Comparison of ENCODE assay signal across 8 mouse cellular contexts in genomic region chr19:5798700-5799479, GRCm38 (mm10). TPM values are rescaled to one million over a fixed set of nuclear protein-coding genes. Genes with fewer than 3 reads are reported as not detected.
DNase-seq lines count a peak whose midpoint lies in the region; ATAC-seq and TF ChIP-seq lines count a peak whose summit lies in the region.

No protein-coding gene starts in this region.

- no peak for ATAC-seq in heart, embryonic 12.5 days (ENCODE audit: insufficient number of reproducible peaks, low FRiP score)
- no peak for ATAC-seq in forebrain, embryonic 11.5 days (replicated peaks; ENCODE audit: low FRiP score)
- ATAC-seq in limb, embryonic 14.5 days (ENCODE audit: low FRiP score, low read depth), result no peak
- ATAC-seq in neural tube, embryonic 12.5 days (ENCODE audit: low FRiP score, low read depth), result no peak
- no peak for ATAC-seq in activated CD4-positive, CD25-positive, alpha-beta regulatory T cell, adult 4 months

- 1% methylated on average over 7 of the region's 7 CpGs for WGBS in heart, embryonic 12.5 days
- WGBS in forebrain, embryonic 11.5 days, result 13% methylated on average over 7 of the region's 7 CpGs
- WGBS in limb, embryonic 14.5 days, result 2% methylated on average over 7 of the region's 7 CpGs
- WGBS in neural tube, embryonic 12.5 days, result 9% methylated on average over 7 of the region's 7 CpGs

- H3K36me3 ChIP-seq in heart, embryonic 12.5 days, result peaks cover 49% of the 10 kb centered on the region
- peaks cover 15 to 32% of the 10 kb centered on the region in 2 experiments for H3K36me3 ChIP-seq in MEL (ENCODE audit: control insufficient read depth in 1 of 2, insufficient read depth in 2 of 2, low read length in 2 of 2)
- peaks cover 23% of the 10 kb centered on the region for H3K36me3 ChIP-seq in forebrain, embryonic 11.5 days (ENCODE audit: control insufficient read depth, insufficient read depth, low read length)
- peaks cover 55% of the 10 kb centered on the region for H3K36me3 ChIP-seq in limb, embryonic 14.5 days (ENCODE audit: control insufficient read depth, insufficient read depth, low read length)
- H3K36me3 ChIP-seq in neural tube, embryonic 12.5 days, result peaks cover 41% of the 10 kb centered on the region

- H3K4me3 ChIP-seq in heart, embryonic 12.5 days, result peak overlapping the region; percentile 93
- peak overlapping the region; percentile 58 to 67 for H3K4me3 ChIP-seq in MEL (ENCODE audit: control insufficient read depth in 1 of 2, insufficient read depth in 1 of 2, low read depth in 2 of 2, low read length in 2 of 2)
- peak overlapping the region; percentile 99 for H3K4me3 ChIP-seq in forebrain, embryonic 11.5 days (ENCODE audit: low read depth, low read length)
- peak overlapping the region; percentile 74 for H3K4me3 ChIP-seq in limb, embryonic 14.5 days (replicated peaks; ENCODE audit: low read length)
- H3K4me3 ChIP-seq in neural tube, embryonic 12.5 days, result peak overlapping the region; percentile 92

- TF ChIP-seq EP300 in MEL (IDR thresholded peaks at IDR 0.05; ENCODE audit: low read depth in 1 of 2, low read length in 2 of 2), result peak; percentile 96 to 97

- H3K9me3 ChIP-seq in heart, embryonic 12.5 days (replicated peaks), result no peaks in the 10 kb centered on the region
- H3K9me3 ChIP-seq in MEL (replicated peaks; ENCODE audit: insufficient read depth, low read length), result no peaks in the 10 kb centered on the region
- no peaks in the 10 kb centered on the region for H3K9me3 ChIP-seq in forebrain, embryonic 11.5 days (ENCODE audit: control insufficient read depth, low read length)
- H3K9me3 ChIP-seq in limb, embryonic 14.5 days (ENCODE audit: control insufficient read depth, low read length), result no peaks in the 10 kb centered on the region
- H3K9me3 ChIP-seq in neural tube, embryonic 12.5 days, result no peaks in the 10 kb centered on the region

- TF ChIP-seq POLR2A in MEL (IDR thresholded peaks at IDR 0.05; ENCODE audit: control insufficient read depth in 1 of 2, insufficient read depth in 1 of 2, low read depth in 1 of 2, low read length in 2 of 2, poor library complexity in 1 of 2), result peak in 1 of 2 experiments; percentile 67; a peak in 2 of 4 replicates
- no peak for TF ChIP-seq POLR2A in limb, embryonic 14.5 days (IDR thresholded peaks at IDR 0.05; ENCODE audit: borderline replicate concordance, extremely low read depth, insufficient read depth, insufficient read length)

- H3K9ac ChIP-seq in heart, embryonic 12.5 days, result peak overlapping the region; percentile 96
- peak overlapping the region; percentile 90 for H3K9ac ChIP-seq in MEL (ENCODE audit: control insufficient read depth, low read depth, low read length, poor library complexity, severe bottlenecking)
- peak overlapping the region; percentile 72 for H3K9ac ChIP-seq in forebrain, embryonic 11.5 days (ENCODE audit: low read length)
- H3K9ac ChIP-seq in limb, embryonic 14.5 days (ENCODE audit: low read depth, low read length, severe bottlenecking), result peak overlapping the region; percentile 98
- peak overlapping the region; percentile 99 for H3K9ac ChIP-seq in neural tube, embryonic 12.5 days

- TF ChIP-seq CTCF in MEL (IDR thresholded peaks at IDR 0.05 in 2 of 3, conservative IDR thresholded peaks at IDR 0.05 in 1 of 3; ENCODE audit: control insufficient read depth in 1 of 3, insufficient read depth in 1 of 3, low read depth in 2 of 3, low read length in 3 of 3, poor library complexity in 1 of 3, severe bottlenecking in 1 of 3), result no peak

- DNase-seq in heart, adult 11 months, result no peak
- peak; percentile 90 for DNase-seq in MEL (ENCODE audit: low read depth, low spot score)
- DNase-seq in forebrain, embryonic 11.5 days (ENCODE audit: low spot score), result no peak
- peak; percentile 46 for DNase-seq in limb, embryonic 14.5 days (ENCODE audit: low spot score)
- DNase-seq in urinary bladder, postnatal 10 days (ENCODE audit: low spot score), result no peak

- H3K4me1 ChIP-seq in heart, embryonic 12.5 days (replicated peaks), result peaks cover 27% of the 10 kb centered on the region
- peaks cover 0 to 18% of the 10 kb centered on the region in 2 experiments; a peak in 1 of 4 replicates for H3K4me1 ChIP-seq in MEL (ENCODE audit: control insufficient read depth in 1 of 2, insufficient read depth in 2 of 2, low read length in 2 of 2)
- peaks cover 25% of the 10 kb centered on the region; the same call in 1 of the 2 replicates for H3K4me1 ChIP-seq in forebrain, embryonic 11.5 days (replicated peaks; ENCODE audit: control insufficient read depth, insufficient read depth, low read length)
- H3K4me1 ChIP-seq in limb, embryonic 14.5 days (ENCODE audit: control insufficient read depth, insufficient read depth, low read length), result peaks cover 16% of the 10 kb centered on the region
- H3K4me1 ChIP-seq in neural tube, embryonic 12.5 days, result peaks cover 30% of the 10 kb centered on the region

- peak overlapping the region; percentile 85 for H3K4me2 ChIP-seq in heart, embryonic 12.5 days
- H3K4me2 ChIP-seq in forebrain, embryonic 11.5 days (ENCODE audit: low read depth, low read length, severe bottlenecking), result peak overlapping the region; percentile 86
- H3K4me2 ChIP-seq in limb, embryonic 14.5 days (replicated peaks; ENCODE audit: low read depth, low read length, severe bottlenecking), result peak overlapping the region; percentile 97
- H3K4me2 ChIP-seq in neural tube, embryonic 12.5 days (replicated peaks), result peak overlapping the region; percentile 97

- peak overlapping the region; percentile 76 for H3K27ac ChIP-seq in heart, embryonic 12.5 days (ENCODE audit: poor library complexity, severe bottlenecking)
- H3K27ac ChIP-seq in MEL (ENCODE audit: control insufficient read depth, low read depth, low read length), result peak overlapping the region; percentile 77
- no peak overlapping the region for H3K27ac ChIP-seq in forebrain, embryonic 11.5 days (ENCODE audit: low read depth, low read length)
- H3K27ac ChIP-seq in limb, embryonic 14.5 days (replicated peaks; ENCODE audit: low read depth, low read length), result no peak overlapping the region
- H3K27ac ChIP-seq in neural tube, embryonic 12.5 days, result no peak overlapping the region

- no peak for TF ChIP-seq RAD21 in MEL (IDR thresholded peaks at IDR 0.05; ENCODE audit: low read depth, low read length)

- peaks cover 50% of the 10 kb centered on the region for H3K79me2 ChIP-seq in MEL (ENCODE audit: control insufficient read depth, insufficient read depth, low read length, poor library complexity)

- H3K27me3 ChIP-seq in heart, embryonic 12.5 days (replicated peaks), result no peaks in the 10 kb centered on the region
- H3K27me3 ChIP-seq in MEL (ENCODE audit: control insufficient read depth in 1 of 2, insufficient read depth in 2 of 2, low read length in 2 of 2), result no peaks in the 10 kb centered on the region
- H3K27me3 ChIP-seq in forebrain, embryonic 11.5 days (ENCODE audit: control insufficient read depth, insufficient read depth, low read length), result no peaks in the 10 kb centered on the region
- no peaks in the 10 kb centered on the region for H3K27me3 ChIP-seq in limb, embryonic 14.5 days (ENCODE audit: control insufficient read depth, insufficient read depth, low read length)
- no peaks in the 10 kb centered on the region for H3K27me3 ChIP-seq in neural tube, embryonic 12.5 days (replicated peaks)

TF ChIP-seq in MEL, 35 proteins besides CTCF, POLR2A, EP300 and RAD21 (continues in another document):
- TF ChIP-seq ZNF384 (IDR thresholded peaks at IDR 0.05; ENCODE audit: low read depth, low read length), result peak; percentile 91
- TF ChIP-seq MAFK (IDR thresholded peaks at IDR 0.05; ENCODE audit: borderline replicate concordance, low read depth, low read length), result peak; percentile 17; the same call in 1 of the 2 replicates
- no peak for TF ChIP-seq MYB (IDR thresholded peaks at IDR 0.05; ENCODE audit: low read depth, low read length)
- 0 out of 2 replicates have a peak, but pooled peaks have one; percentile 12 for TF ChIP-seq NELFE (IDR thresholded peaks at IDR 0.05; ENCODE audit: low read depth, low read length)
- TF ChIP-seq USF2 (IDR thresholded peaks at IDR 0.05; ENCODE audit: borderline replicate concordance in 1 of 2, insufficient read depth in 1 of 2, low read depth in 1 of 2, low read length in 2 of 2), result no peak
- peak; percentile 99 for TF ChIP-seq TAL1 (IDR thresholded peaks at IDR 0.05; ENCODE audit: low read length)
- peak; percentile 99 for TF ChIP-seq GATA1 (IDR thresholded peaks at IDR 0.05; ENCODE audit: low read depth, low read length)
- TF ChIP-seq MXI1 (IDR thresholded peaks at IDR 0.05; ENCODE audit: low read depth, low read length), result peak; percentile 70
- TF ChIP-seq ZMIZ1 (IDR thresholded peaks at IDR 0.05; ENCODE audit: low read depth, low read length), result peak; percentile 61; the same call in 1 of the 2 replicates
- peak; percentile 93 for TF ChIP-seq SIN3A (IDR thresholded peaks at IDR 0.05; ENCODE audit: low read length)
- peak; percentile 63 for TF ChIP-seq POLR2AphosphoS2 (IDR thresholded peaks at IDR 0.05; ENCODE audit: low read length)

RNA-seq across cellular contexts. Expression of gene Scyl1, which starts 27.7 kb away (rescaled TPM):
- 68.1 and 68.9 TPM in 2 replicates for polyA plus RNA-seq in heart, embryonic 12.5 days (2016; fragmentation: Nextera tagmentation; extraction: Ambion mirVana)
- total RNA-seq in MEL (2012; rRNA removed), result 35.5 and 36.0 TPM in 2 replicates
- polyA plus RNA-seq in MEL (2012; ENCODE audit: insufficient read depth in 1 of 2, insufficient read length in 2 of 2, low read depth in 1 of 2, low replicate concordance in 2 of 2, missing spikeins in 1 of 2), result 10 to 100 TPM in 1 of 2 experiments, not detected in 1; 64.1 TPM
- polyA plus RNA-seq in forebrain, embryonic 11.5 days (2014; fragmentation: Nextera tagmentation; extraction: Ambion mirVana), result 65.2 and 66.3 TPM in 2 replicates
- polyA plus RNA-seq in limb, embryonic 14.5 days (2012; rRNA removed), result 152 and 186 TPM in 2 replicates
- 78.4 and 81.1 TPM in 2 replicates for polyA plus RNA-seq in limb, embryonic 14.5 days (2014; fragmentation: Nextera tagmentation; extraction: Ambion mirVana)
- polyA plus RNA-seq in neural tube, embryonic 12.5 days (2016; fragmentation: Nextera tagmentation; extraction: Ambion mirVana), result 66.1 and 70.4 TPM in 2 replicates
- 10 to 100 TPM in 1 of 2 experiments, 1 to 10 TPM in 1; 8.4 to 16.8 TPM for polyA plus RNA-seq in activated CD4-positive, CD25-positive, alpha-beta regulatory T cell, adult 4 months (2017; shearing (Covaris generic))

RNA-seq across cellular contexts. Expression of gene Ltbp3, which starts 58.2 kb away (rescaled TPM):
- 24.3 and 27.7 TPM in 2 replicates for polyA plus RNA-seq in heart, embryonic 12.5 days (2016; fragmentation: Nextera tagmentation; extraction: Ambion mirVana)
- total RNA-seq in MEL (2012; rRNA removed), result 0.39 TPM in 1 of 2 replicates, not detected in the other
- not detected for polyA plus RNA-seq in MEL (2012; ENCODE audit: insufficient read depth in 1 of 2, insufficient read length in 2 of 2, low read depth in 1 of 2, low replicate concordance in 2 of 2, missing spikeins in 1 of 2)
- 5.0 and 5.5 TPM in 2 replicates for polyA plus RNA-seq in forebrain, embryonic 11.5 days (2014; fragmentation: Nextera tagmentation; extraction: Ambion mirVana)
- polyA plus RNA-seq in limb, embryonic 14.5 days (2012; rRNA removed), result 341 and 441 TPM in 2 replicates
- 99.8 and 103 TPM in 2 replicates for polyA plus RNA-seq in limb, embryonic 14.5 days (2014; fragmentation: Nextera tagmentation; extraction: Ambion mirVana)
- 10.6 and 12.6 TPM in 2 replicates for polyA plus RNA-seq in neural tube, embryonic 12.5 days (2016; fragmentation: Nextera tagmentation; extraction: Ambion mirVana)
- polyA plus RNA-seq in activated CD4-positive, CD25-positive, alpha-beta regulatory T cell, adult 4 months (2017; shearing (Covaris generic)), result not detected

Comparison
In these comparisons a context has a peak if more than half of its experiments do, and no peak if none do; other contexts are left out.
1. H3K27ac ChIP-seq: peak in heart, embryonic 12.5 days (single experiment) and MEL (single experiment); none in forebrain, embryonic 11.5 days (single experiment), limb, embryonic 14.5 days (single experiment) and neural tube, embryonic 12.5 days (single experiment).
2. DNase-seq: peak in MEL (single experiment) and limb, embryonic 14.5 days (single experiment); none in heart, adult 11 months (single experiment), forebrain, embryonic 11.5 days (single experiment) and urinary bladder, postnatal 10 days (single experiment).
3. Peak in every context shown above with its lines, with median percentiles within 50 percentile points of each other: H3K4me2 ChIP-seq, H3K4me3 ChIP-seq and H3K9ac ChIP-seq.